Mouse (Mus musculus) B cell, adult 67 days (primary cell): Measurements from ENCODE around the gene Ccdc157. TPM values are rescaled to one million over a fixed set of nuclear protein-coding genes. Genes with fewer than 3 reads are reported as not detected.

ENCODE experiments used
- total RNA-seq, 2 experiments: library from RNA; stranded (reverse); gene quantifications; 4 replicates each; pipeline ENCODE4 v1.2.4; 2023

Gene Ccdc157
- total RNA-seq, result 1 to 10 TPM; 5.9 to 10.0 TPM

GRCm38 (mm10) chr11:4159808-4160708 is at the start of gene Ccdc157, which contains the start of gene Sf3a1:
Gene Ccdc157 (minus strand): TSS chr11:4160293.
Gene Sf3a1 (plus strand): TSS chr11:4160350.

DNA sequence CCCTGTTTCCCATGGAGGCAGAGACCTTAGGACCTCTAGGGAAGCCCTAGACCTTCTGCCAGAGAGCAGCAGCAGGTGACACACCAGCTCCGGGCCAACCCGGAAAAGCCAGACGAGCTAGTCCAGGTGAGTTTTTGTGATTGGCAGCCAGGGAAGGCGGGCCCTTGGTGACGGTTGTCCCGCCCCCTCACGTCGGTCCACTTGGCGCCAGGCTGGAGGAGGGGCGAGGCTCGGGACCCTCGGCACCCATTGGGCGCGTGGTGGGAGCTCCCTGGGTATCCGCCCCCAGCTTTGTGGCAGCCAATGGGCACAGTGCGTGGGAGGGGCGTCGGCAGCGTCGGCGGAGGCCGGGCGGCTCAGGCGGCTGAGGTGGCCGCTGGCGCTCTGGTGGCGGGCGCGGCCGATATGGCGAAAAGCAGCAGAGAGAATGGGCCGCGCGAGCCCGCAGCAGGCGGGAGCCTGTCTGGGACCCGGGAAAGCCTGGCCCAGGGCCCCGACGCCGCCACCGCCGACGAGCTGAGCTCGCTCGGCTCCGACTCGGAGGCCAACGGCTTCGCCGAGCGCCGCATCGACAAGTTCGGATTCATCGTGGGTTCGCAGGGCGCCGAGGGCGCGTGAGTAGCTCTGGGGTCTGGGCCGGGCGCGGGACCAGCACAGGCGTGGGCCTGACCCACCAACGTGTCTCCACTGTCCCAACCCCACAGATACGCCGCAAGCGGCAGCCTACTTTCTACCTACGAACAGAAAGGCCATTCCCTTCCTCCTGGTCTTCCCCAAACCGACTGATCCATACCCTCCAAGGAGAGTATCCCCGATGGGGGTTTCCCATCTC is 26.6 kb upstream of the Ccdc157 start, which contains the start of gene Tbc1d10a:
Gene Tbc1d10a (plus strand): TSS at position 304 of the 832 bp plus-strand sequence.

DNA sequence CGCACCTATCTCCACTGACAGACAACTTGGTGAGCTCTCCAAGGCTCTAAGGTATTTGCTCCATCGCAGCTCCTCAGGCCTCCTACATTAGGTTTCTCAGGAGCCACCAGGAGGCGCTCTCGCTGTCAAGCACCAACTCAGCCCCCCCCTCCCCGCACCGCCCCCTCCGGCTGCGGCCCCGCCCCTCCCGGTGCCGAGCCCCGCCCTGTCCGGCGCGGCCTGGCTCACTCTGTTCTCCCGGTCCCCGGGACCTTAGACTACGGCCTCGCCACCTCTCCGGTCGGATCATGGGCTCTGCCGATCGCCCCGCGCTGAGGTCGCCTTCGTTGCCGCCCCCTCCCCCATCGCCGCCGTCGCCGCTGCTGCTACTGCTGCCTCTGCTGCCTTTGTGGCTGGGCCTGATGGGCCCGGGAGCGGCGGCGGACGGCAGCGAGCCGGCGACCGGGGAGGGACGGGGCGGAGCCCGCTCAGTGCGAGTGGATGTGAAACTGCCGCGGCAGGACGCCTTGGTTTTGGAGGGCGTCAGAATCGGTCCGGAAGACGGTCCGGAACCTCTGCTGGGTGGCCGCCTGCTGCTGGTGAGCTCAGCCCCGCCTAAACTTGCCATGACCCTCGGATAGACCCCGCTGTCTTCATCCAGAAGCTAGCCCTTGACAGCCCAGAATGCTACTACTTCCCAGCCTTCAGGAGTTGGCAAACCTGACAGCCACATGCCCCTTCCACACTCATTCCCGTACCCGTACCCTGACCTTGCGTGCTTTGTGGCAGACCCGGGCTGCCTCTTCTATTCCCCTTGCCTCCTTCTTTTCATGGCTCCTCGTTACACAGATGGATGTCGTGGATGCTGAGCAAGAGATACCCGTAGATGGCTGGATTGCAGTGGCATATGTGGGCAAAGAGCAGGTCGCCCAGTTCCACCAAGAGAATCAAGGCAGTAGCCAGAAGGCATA is 24.8 kb downstream of the Ccdc157 start, which contains the start of gene Rnf215:
Gene Rnf215 (plus strand): TSS at position 217 of the 950 bp plus-strand sequence.

DNA sequence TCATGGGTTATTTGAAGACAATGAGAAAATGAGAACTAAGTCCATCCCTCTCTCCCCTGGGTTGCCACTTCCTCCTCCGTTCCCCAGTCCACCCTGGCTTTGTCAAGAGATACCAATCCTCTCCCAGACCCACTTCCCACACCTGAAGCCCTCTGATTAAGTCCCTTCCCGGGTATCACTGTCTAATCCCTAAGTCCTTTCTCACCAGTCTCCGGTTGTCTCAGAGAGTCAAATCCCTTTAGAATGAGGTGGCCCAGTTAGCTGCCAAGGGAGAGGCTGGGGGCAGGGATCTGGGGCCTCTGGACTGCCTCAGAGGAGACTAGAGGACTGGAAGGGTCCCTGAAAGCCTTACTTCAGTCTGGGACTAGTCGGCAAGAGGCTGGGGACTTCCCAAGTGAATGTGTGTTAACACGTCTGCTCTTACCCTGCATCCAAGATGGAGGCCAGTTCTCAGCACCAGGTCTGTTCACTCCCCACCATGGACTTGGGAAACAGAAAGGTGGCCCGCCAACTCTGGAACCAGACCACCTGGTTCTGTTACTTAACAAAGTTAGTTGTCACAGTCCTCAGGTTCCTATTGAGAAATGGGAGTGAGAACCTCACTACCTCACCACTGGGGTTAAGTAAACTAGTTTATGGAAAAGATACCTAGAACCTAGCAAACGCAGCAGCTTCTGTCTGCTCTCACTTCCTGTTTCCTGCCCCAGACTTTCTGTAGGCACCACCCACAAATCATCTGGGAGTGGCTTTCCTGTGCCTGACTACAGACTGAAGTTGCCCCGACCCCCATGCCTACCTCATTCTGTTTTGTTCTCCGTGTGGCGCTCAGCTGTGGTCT is 37.1 kb downstream of the Ccdc157 start, which contains the start of gene Sec14l2:
Gene Sec14l2 (minus strand): TSS at position 674 of the 838 bp plus-strand sequence.

DNA sequence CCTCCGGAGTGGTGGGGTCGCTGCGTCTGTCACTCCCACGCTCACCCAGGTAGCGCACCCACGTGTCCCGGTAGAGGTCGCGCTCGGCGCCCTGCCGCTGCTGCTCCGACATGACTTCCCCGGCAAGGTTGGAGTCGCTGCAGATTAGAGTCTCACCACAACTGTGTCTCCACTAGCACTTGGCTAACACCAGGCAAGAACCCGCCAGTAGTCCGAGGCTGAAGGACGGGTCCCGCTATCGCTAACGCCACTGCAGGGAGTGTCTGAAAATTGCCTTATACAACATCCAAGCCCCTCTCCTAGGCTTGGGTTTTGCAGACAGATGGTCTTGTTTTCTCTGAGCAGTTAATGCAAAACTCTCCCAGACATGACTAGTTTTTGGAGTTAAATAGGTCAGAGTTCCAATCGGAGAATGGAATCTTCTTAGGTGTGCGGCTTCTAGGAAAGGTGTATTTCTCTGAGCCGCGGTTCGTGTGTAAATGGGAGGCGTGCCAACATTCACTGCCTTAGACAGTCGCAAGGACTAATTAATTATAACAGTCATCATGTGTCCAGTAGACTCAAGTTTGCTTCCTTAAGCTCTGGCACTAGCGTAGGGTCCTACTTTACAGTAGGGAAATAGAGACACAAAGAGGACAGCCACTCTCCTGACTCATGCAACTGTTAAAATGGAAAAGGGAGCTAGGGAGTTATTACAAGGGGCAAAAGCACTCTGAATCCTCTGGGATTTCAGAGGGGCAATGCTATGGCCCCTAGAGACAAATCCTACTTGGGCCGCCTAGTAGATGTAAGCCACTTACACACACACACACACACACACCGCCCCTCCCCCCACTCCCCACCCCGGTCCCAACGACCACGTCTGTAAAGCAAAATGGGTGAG is 64.7 kb downstream of the Ccdc157 start, which contains the start of gene Mtfp1:
Gene Mtfp1 (minus strand): TSS at position 275 of the 883 bp plus-strand sequence.

Other genes starting within 250 kb of the Ccdc157 start
- 1 to 10 TPM; 7.7 to 9.3 TPM for gene Slc35e4, start 245.6 kb downstream of the Ccdc157 start, total RNA-seq
- gene Tcn2, start 228.1 kb downstream of the Ccdc157 start, total RNA-seq, result 10 to 100 TPM; 20.1 to 21.7 TPM
- 10 to 100 TPM; 81.9 to 90.6 TPM for gene Pes1, start 196.3 kb downstream of the Ccdc157 start, total RNA-seq
- not detected for gene 4930556J24Rik, start 183.5 kb downstream of the Ccdc157 start, total RNA-seq
- gene Gal3st1, start 176.7 kb downstream of the Ccdc157 start, total RNA-seq, result not detected
- gene Sec14l4, start 128.8 kb downstream of the Ccdc157 start, total RNA-seq, result not detected
- not detected for gene Sec14l3, start 95.5 kb downstream of the Ccdc157 start, total RNA-seq
- gene Mtfp1, start 64.8 kb downstream of the Ccdc157 start, total RNA-seq, result 1 to 10 TPM; 1.9 to 4.8 TPM
- gene Sec14l2, start 36.9 kb downstream of the Ccdc157 start, total RNA-seq, result 1 to 10 TPM; 1.1 to 1.4 TPM
- 10 to 100 TPM; 33.9 to 34.8 TPM for gene Rnf215, start 25.1 kb downstream of the Ccdc157 start, total RNA-seq
- 10 to 100 TPM; 59.4 to 78.9 TPM for gene Sf3a1, start 57 bp upstream of the Ccdc157 start, total RNA-seq
- gene Tbc1d10a, start 26.5 kb upstream of the Ccdc157 start, total RNA-seq, result 10 to 100 TPM; 35.2 to 48.3 TPM
- gene Castor1, start 57.9 kb upstream of the Ccdc157 start, total RNA-seq, result 1 to 10 TPM; 2.3 to 3.0 TPM
- 1 to 10 TPM; 4.4 to 8.0 TPM for gene Osm, start 76.1 kb upstream of the Ccdc157 start, total RNA-seq
- not detected for gene Lif, start 97.3 kb upstream of the Ccdc157 start, total RNA-seq